Mouse (Mus musculus) c-Kit-positive CD71-positive TER-119-positive erythroid progenitor cells, embryonic 14.5 days (primary cell): Measurements from ENCODE around the gene Reck.
A peak's percentile ranks its signal among the peaks of the same experiment; 100 is the strongest.

ENCODE experiments used
- DNase-seq: peaks from one replicate; pipeline ENCODE4 v3.0.0-alpha.2; 2013; ENCODE audit warnings: low spot score

The Reck gene

DNA sequence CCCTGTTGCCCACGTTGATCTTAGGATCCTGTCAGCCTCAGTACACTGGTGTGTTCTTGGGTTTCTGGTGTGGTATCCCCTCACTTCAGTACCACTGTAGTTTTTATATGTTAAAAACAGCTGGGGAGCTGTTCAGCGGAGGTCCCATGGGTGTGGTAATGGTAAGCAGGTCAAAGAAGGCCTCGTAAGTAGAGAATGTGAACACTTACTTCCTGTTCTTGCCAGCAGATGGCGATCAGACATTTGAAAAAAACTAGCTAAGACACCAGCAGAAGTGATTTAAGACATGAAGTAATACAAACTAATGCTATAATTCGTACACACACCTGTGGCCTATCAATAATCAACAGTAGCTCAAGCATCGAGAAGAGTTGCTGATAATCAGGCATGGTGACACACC, 31.1 kb downstream of the Reck start:
- peak; percentile 53 for DNase-seq

DNA sequence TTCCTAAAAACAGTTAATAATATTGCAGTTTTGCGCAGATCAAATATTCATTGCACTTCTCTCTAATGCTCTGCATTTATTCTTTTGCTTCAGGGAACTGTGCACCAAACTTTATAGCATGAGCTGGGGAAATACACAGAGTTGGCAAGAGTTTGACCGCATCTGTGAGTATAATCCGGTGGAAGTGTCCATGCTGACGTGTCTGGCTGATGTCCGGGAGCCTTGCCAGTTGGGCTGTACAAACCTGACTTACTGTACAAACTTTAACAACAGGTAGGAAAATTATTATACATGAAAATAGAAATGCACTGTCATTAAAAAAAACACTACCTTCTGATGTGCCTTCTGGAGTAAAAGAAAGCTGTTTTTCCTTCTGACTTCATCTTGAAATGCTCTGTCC, 42.9 kb downstream of the Reck start:
- no peak for DNase-seq

DNA sequence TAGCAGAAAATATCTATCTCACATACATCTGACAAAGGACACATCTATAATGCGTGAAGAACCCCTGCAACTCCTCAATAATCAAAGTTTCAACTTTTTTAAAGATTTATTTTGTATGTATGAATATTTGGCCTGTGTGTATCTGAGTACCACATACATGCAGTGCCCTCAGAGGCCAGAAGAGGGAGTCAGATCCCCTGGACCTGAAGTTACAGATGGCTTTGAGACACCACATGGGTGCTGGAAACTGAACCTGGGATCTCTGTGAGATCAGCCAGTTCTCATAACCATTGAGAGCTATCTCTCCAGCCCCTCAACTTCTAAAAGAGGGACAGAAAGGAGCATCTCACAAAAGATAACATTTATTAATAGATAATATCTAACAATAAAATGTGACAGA, 45.3 kb downstream of the Reck start:
- no peak for DNase-seq

DNA sequence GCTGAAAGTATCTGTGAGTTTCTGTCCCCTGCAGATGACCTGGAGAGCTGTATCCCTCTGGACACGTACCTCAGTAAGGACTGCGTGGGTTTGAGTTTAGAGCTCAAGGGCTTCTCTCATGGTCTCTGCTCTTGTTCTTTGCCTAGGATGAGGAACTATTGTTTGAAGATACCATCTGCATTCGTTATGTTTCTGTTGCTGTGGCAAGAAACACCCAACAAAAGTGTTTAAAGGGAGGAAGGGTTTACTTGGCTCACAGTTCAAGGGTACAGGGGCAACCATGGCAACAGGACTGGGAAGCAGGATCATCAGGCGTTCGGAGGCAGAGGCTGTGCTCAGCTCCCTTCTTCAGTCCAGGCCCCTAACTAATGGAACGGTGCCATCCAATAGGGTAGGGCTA, 49.8 kb downstream of the Reck start:
- no peak for DNase-seq

DNA sequence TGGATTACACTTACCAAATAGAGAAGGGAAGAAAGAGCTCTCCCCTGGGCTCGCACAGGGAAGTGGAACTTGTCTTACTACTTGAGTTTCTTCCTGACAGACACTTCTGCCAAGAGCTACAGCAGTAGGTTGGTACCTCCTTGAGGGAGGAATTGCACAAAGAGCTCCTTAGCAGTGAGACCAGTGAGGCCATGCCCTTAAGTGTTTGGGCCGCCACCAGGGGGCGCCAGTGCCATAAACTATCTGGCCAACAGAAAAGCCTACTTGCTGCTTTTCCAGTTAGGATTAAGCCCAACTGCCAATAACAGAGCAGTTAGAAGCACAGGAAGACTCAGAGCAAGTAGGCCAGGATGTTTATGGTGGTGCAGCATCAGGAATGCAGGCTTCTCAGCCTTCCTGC, 50.4 kb downstream of the Reck start:
- peak; percentile 73 for DNase-seq

DNA sequence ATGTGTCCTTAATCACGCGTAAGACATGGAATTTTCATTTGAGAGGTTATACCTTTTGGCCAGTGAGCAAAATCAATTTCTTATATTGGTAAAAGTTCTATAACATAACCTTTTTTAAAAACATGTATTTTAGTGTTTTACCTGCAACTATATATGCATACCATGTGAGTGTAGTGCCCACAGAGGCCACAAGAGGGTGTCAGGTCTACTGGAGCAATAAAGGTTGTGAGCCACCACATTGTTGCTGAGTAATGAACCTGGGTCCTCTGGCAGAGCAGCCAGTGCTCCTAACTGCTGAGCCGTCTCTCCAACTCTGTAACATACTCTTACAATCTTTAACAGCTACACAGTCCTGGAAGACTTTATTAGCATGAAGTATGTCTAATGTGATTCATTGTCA, 52.5 kb downstream of the Reck start:
- peak; percentile 40 for DNase-seq

DNA sequence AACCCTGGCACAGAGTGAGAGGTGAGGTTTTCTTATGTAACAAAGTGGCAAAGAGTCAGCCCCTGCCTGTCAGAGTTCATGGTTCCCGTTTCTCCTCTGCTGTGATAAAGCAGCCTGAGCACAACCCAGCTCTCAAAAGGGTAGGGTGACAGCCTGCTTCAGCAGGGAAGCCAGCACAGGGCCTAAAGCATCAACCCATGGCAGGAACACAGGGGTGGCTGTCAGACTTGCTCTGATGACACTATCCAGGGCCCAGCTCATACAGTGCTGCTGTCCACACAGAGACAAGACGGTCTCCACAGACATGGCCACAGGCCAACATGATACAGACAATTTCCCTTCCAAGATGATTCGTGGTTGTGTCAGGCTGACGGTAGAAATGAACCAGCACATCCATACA, 56.5 kb downstream of the Reck start:
- no peak for DNase-seq

DNA sequence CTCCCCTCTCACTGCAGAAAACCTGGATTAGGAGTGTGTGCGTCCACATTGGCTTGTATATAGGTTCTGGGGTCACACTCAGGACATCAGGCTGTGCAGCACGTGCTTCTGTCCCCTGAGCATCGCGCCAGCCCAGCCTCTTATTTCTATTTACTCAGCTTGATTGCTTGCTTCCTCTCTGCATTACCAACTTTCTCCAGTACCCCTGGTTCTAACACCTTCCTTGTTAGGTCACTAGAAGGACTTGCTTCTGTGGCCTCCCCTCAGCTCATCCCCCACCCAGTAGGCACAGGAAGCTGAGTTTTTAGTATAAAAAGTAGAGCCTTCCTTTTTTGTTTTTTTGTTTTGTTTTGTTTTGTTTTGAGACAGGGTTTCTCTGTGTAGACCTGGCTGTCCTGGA, 60.9 kb downstream of the Reck start:
- DNase-seq: no peak

DNA sequence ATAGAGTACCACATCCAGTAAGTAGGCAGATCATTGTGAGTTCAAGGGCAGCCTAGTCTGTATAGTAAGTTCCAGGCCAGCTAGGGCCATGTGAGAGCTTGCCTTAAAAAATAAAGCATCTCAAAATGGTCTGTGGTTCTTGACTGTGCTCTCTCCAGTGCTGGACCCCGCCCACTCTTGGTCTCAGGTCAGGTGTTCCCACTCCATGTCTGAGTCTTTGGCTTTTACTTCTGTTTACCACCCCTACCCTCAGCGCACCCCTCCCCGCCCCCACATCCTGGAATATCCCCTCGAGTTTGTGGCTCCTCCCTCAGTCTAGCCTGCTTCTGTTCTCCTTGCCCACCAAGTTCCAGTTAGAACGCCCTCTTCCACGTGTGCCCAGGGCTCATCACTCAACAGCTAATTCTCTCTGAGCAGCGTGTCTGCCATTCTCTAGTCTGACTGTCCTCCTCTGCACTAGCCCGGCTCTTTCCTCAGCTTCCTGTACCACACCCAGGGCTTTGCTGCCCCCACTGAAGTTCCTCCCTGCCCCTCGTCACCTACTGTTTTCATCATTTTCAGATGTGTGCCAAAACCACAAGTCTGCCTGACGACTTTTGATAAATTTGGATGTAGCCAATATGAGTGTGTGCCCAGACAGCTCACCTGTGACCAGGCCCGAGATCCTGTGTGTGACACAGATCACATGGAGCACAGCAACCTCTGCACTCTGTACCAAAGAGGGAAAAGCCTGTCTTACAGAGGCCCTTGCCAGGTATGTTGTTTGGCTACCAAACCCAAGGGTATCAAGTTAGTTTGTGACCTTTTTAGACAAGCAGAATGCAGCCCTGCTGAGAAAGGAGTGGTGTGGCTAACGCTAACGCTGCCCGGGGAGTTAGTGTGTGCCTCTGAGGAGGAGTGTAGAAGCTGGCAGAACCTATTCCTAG, 61.7 kb downstream of the Reck start:
- DNase-seq: no peak

DNA sequence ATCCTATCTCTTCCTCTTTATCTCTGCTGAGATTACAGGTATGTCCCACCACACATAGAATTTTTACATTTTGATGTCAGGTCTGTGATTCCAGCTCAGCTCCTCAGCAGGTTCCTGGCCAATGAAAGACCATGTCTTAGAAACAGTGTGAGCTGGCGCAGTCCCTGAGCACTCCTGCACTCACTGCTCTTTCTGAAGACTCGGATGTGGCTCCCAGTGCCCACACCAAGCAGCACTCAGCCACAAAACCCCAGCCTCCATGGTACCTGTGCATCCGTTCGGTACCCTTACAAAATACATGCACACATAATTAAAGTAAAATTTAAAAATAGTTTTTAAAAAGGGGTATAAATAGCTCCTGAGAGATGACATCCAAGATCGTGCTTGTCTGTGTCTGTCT, 66.0 kb downstream of the Reck start:
- no peak for DNase-seq

DNA sequence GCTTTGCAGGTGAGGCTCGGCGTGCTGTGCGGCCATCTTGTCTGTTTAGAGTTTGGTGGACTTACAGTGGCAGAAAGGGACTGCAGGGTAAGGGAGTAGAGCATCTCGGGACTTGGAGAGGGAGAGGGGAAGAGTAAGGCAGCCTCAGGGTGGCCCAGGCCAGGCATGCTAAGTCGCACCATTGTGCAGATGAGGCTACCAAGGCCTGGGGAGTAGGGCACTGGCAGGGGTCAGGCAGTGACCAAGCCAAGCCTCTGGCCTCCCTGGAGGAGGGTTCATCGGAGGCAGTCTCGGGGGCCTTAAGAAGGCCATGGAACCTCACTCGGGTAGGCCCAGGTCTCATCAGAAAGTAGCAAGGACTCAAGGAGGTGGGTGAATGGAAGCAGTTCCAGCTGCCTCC, 67.1 kb downstream of the Reck start:
- DNase-seq: no peak

DNA sequence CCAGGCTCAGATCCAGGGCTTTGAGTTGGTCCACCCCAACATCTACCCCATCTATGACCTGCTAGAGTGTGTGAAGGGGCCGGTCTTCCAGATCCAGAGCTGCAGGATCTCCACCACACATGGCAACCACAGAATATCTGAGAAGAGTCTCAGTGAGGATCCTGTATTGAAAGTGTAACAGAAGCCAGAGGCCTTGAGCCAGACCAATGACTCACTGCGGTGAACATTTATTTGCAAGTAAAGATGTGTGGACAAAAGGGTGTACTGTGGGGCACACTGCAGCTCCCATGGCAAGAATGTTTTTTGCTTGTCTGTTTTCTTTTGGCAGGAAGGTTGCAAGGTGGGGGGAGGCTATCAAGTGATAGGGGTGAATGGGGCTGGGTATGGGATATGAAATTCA, 72.2 kb downstream of the Reck start:
- DNase-seq: no peak

DNA sequence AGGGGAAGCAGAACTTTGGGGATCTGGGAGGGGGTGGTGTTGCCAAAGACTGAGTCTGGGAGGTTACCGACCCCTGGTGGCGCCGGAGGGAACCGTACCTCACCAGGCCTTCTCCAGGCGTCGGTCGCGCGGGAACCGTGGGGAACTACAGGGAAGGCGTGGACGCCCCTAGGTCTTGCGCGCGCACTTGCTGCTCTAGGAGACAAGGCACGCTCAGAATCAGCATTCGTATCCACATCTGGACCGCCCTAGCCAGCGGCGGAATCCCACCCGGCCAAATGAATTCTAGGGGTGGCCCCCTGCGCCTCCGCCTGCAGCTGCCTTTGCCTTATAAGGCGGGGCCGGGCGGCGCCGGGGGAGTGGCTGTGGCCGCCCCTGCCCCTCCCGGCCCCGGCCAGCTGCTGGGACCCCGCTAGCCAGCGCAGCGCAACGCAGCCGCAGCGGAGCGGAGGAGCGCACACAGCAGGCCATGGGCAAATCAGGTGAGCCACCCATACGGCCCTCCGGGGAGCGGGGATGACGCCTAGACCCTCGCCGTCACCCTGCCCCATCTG, 82.0 kb downstream of the Reck start, which contains the start of gene Glipr2:
Gene Glipr2, plus strand, starts transcription at position 110 of the 554 bp plus-strand sequence.
- peak; percentile 85 for DNase-seq

DNA sequence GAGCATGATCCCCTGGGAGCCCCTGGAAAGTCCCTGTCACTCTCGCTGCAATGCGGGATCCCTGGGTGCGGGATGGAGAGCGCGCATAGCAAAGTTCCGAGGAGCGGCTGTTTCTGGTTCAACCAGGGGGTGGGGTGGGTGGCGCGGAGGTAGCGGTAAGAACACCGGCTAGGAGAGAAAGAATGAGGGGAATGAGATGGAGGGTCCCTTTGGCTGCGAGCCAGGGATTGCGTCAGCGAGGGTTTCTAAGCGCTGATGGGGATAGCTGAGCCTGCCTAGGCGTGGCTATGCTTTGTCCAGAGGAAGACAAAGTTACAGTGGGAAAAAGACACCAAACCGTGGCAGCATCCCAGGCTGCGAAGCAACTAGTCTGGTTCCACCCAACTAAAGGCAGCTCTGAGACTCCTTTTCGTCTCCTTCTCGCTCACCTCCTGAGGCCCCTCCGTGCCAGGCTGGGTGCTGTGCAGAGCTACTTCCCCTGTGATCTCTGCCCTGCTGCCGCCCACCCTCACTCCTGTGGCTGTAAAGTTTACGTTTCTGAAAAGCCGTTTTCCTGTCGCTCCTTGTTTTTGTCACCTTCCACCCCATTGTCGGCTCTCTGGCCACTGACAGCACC, 82.6 kb downstream of the Reck start:
- no peak for DNase-seq

DNA sequence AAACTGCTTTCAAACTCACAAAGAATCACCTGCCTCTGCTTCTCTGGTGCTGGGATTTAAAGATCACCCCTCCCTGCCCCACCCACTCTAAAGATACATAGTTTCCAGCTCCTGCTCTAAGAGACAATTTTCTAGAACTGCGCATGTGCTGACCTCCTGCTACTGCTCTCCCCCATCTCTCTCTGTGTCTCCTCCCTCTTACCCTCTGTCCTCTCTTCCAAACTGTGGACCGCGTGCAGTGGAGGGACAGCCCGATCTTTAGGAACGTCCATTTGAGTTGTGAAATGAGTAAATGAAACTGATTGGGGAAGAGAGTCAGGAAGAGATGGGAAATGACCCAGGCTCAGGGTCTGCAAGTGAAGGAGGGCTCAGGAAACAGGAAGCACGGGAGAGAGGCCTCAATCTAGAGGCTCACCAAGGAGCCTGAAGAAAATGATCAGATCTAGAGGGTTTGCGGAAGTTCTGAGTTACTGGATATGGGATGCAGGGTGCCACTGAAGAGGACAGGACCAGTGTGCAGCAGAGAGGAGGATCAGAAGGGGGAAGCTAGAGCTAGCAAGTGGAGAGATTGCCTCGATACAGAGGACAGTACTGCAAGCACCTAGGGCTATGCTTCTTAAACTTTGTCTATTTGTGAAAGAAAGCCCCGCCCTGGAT, 84.3 kb downstream of the Reck start:
- peak; percentile 64 for DNase-seq

DNA sequence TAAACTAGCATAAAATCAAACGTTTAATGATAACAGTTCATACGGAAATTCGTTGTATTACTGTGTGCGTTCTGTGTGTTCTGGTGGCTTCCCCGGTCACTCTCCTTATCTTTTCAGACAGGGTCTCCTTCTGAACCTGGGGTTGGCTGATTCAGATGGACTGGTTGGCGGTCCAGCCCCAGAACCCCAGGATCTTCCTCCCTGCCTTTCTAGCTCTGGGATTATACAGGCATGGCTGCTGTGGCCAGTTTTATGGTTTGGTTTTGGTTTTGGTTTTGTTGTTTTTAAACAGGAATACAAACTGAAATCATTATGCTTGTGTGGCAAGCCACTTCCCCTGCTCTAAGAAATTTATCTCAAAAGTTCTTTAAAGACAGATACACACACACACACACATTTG, 84.9 kb downstream of the Reck start:
- peak; percentile 72 for DNase-seq

DNA sequence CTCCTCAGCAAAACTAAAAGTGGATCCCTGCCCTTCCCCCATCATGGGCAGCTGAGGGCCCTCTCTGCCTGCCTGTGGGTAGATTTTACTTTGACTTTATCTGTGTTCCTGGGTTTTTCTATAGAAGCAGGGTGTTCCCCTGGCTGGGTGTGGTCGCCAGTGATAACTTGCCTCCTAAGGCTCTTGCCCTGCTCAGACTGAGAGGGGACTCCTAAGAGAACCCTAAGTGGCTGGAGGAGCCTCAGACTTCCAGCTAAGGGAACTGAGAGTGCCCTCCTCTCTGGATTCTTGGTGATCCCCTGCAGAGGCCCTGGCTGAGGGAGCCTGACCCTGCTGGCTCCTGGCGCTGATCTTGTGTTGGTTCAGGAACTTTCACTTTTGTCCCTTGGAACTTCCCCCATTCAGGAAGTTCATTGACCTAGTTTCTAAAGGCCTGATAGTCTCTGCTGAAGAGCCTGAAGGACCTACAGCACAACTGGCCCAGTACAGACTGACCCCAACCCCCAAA, 89.0 kb downstream of the Reck start:
- DNase-seq: peak; percentile 80

DNA sequence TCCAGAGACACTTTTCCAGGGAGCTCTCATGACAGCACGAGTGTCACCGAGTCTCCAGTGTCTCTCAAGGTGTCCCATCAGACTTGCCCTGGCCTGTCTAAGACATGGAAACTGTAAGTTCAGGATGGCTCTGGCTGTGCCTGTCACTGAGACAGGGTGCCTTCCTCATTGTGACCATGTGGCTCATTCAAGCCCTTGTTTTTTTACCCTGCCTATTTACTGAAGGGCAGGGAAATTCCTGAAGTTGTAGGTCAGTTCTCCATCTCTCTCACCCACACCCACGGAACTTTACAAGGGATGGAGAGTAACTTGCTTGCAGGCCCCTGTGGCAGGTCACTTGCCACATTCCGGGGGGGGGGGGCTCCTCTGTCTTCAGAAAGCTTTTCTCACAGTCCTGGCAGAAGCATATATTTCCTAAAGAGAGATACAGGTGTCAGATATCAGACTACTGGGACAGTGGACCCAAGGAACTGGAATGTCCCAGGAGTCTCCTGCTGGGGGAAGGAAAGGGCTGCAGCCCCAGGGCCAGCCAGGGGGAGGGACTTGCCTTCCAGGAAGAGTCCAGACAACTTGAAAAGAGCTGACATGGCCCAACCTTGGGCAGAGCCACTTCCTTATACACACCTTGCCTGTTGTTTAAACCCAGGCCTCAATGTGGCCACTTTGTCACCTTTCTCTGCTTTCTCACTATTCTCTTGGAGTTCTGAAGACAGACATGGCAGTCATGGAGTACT, 89.8 kb downstream of the Reck start:
- DNase-seq: no peak

DNA sequence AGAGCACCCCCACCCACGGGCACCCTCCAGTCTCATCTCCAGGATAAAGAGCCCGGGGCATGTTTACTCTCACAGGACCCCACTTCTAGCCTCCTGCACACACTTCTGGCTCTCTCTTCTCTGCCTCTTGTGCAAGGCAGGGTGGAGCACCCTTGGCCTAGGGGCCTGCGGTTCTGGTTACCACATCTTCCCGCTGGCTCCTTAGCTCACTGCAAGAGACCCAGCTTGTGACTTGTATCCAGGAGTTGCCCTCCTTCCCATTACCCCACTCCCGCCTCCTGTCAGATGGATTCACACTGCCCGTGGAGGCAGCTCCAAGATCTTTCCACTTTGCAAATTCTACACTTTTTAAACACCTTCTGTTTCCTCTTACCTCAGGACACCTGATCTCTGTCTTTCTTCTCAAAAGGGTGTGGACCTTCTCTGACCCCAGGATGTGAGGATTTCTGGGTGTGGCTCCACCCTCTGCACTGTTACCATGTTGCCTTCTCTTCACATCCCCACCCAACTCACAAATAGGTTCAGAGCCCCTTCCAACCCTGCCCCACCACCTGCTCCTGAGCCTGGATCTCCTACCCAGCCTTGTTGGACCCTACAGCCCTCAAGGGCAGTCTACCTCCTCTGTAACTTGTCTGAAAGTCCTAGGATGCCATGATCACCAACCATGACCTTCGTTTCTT, 90.7 kb downstream of the Reck start:
- no peak for DNase-seq

DNA sequence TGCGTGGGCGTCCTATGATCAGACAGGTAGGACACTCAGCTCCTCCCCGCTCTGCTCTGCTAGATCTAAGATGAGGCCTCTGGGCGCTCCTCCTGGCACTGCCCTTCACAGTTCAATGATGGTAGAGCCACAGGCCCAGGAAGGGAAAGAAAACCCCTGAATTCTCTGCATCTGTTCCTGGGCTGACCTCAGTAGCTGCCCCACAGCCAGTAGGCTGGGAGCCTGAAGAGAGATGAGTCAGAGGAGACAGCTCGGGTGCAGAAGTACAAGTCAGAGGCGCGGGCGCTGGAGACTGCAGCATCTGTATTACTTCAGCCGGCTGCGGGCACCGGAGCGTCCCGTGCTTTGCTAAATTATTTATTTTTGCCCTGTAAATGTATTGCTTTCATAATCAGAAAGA, 93.3 kb downstream of the Reck start:
- DNase-seq: no peak

DNA sequence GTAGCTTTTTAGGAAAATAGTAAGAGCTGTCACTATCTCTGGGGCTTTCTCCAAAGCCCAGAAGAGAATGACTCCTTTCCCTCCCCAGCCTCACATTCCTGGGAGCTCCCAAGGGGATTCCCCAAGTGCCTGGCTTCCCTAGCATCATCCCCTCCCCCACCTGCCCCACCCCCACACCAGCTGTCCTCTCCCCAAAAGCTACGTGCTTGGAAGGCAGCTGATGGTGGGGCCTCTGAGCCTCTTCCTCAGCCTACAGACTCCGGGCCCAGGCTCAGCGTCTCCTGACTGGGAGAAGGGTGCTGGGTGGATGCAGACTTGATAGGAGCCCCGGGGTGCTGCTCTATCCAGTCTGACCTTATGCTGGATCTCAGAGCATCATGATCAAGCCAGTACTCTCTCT, 94.0 kb downstream of the Reck start:
- no peak for DNase-seq
